Mouse (Mus musculus) left cerebral cortex, adult 18-20 months (tissue): ENCODE measurements around the gene Itpr1. TPM values are rescaled to one million over a fixed set of nuclear protein-coding genes. Genes with fewer than 3 reads are reported as not detected.

Experiments
- DNase-seq, 2 experiments: peaks; one replicate each; pipeline ENCODE4 v3.0.0; 2021 to 2022; ENCODE audit warnings: low spot score in 2 of 2, mixed read lengths in 1 of 2
- long read RNA-seq, 2 experiments: library from polyadenylated mRNA; stranded (forward); transcript quantifications; one replicate each; pipeline ENCODE4 v2.0.0; 2021
- total RNA-seq, 2 experiments: library from RNA; stranded (reverse); gene quantifications; 2 replicates each; pipeline ENCODE4 v1.2.3; 2021

Gene Itpr1
- 100 to 1,000 TPM; 477 to 491 TPM for total RNA-seq
- long read RNA-seq, experiment 1, partial matches to known transcripts = 64 of 74 reads
- long read RNA-seq, experiment 1, other reads (novel, unspliced or antisense) = 10 of 74 reads
- long read RNA-seq, experiment 2, partial matches to known transcripts = 56 of 62 reads
- long read RNA-seq, experiment 2, other reads (novel, unspliced or antisense) = 6 of 62 reads

DNA sequence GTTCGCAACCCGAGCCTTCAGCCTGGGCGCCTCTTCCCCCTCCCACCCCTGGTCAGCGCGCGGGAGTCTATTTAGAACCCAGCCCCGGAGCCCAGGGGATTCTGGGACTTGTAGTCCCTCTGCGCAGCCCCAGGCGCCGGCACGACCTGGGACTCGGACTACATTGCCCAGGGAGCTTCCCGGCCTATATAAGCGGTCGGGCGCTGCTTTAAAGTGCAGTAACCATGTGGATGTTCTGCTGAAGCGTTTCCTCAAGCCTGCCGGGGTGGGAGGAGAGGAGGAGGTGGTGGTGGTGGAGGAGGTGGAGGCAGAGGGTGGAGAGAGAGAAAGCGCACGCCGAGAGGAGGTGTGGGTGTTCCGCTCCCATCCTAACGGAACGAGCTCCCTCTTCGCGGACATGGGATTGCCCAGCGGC lies at the start of gene Itpr1:
Gene Itpr1 (plus strand): TSS at position 216 of the 415 bp plus-strand sequence.
- DNase-seq = peak; percentile 94 to 97

DNA sequence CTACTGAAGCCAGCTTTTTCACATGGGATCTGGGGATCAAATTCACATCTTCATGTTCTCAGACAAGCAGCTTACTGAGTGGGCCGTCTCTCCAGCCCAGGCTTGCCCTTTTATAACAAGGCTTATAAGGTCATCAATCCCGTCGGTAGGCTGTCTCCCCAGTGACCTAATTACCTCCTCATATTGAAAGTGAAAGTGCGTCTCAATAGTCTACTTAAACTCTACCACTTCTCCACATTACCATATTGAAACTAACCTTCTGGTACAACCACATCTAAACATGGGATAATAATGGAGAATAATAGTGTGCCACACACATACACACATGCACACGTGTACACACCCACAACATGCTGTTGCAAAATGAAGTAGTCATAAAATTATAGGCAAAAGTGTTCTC lies 48.0 kb upstream of the Itpr1 start:
- DNase-seq = no peak

DNA sequence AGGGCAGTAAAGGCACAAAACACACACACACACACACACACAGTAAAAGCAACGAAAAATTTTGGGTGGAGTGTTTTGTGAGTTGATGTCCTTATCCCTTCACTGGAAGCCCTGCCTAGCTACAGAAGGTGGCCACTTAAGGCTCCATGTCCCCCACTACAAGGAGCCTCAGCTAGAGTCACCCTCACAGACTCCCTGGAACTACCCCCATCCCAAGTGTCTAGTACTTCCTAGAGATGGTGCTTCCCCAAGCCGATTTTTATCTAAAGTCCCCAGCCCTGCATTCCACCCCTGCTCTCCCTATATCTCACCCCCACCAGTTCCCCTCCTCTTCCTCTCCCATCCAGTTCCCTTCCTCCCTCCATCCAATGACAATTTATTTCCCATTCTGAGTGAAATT lies 47.3 kb upstream of the Itpr1 start:
- DNase-seq = no peak

DNA sequence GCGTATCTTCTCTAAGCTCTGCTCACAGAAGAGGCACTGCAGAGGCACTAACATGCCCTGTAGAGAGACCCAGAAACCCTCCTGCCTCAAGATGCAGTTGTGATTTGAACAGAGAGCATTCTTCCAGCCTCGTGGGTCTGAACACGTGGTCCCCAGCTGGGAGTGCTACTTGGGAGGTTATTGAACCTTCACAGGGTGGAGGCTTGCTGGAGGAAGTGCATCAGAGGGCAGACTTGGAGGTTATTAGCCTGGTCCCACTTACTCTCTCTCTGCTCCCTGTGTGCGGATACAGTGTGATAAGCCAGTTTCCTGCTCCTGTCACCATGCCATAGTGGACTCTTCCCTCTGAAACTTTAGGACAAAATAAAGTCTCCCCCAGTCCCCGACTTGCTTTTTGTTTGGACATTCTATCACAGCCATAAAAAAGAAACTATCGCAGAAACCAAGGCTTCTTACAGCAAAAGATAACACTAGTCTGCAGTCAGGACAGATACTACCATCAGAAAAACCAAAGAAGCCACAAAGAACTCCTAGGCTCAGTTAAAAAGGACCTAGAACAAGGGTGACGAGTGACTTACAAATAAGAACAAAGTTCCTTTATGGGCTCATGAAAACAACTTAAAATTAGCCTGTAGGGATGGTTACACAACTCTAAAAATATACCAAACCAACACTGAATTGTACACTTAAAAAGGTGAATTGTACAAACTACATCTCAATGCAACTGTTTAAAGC lies 44.8 kb upstream of the Itpr1 start:
- DNase-seq = no peak

DNA sequence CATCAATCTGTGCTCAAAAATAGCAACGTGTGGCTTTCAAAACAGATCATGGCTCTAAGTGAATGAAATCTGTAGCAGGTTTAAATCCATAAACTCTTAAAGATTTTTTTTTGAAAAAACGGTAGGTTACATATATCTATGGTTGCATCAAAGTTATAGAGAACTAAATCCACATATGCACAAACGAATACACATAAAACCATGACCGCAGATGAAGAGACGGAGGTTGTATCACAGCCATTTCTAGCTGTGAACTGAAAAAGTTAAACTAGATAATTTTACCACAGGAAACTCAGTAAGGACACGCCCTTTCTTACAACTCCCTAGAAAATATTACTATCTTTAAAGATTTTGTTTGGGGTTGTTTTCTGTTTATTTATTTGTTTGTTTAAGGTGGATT lies 44.2 kb upstream of the Itpr1 start:
- no peak for DNase-seq

DNA sequence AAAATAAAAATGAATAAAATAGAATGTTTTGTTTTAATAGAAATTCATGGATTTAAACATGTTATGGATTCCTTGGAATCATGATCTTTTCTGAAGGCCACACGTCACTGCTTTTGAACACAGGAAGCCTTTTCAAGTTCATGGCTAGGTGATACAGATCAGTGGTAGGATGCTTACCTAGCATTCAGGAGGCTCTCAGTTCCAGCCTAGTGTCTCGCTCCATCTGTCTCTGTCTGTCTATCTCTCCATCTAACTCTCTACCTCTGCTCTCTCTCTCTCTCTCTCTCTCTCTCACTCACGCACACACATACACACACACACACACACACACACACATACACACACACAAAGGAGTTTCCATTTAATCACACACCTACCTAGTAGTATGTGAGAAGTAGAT lies 43.4 kb upstream of the Itpr1 start:
- DNase-seq = no peak

DNA sequence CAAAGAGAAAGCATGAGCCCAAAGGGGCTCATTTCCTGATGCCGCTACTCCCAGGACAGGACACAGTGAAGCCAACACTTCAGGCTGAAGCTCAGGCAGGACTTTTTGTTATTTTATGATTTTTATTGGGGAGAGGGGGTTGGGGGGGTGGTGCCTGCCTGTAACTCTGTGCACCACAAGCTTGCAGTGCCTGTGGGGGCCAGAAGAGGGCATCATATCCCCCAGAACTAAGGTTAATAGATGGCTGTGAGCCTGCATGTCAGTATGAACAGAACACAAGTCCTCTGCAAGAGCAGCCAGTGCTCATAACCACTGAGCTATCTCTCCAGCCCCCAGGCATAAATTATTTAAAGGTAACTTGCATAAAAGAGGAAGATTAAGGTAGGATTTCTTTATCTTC lies 40.7 kb upstream of the Itpr1 start:
- DNase-seq = no peak

DNA sequence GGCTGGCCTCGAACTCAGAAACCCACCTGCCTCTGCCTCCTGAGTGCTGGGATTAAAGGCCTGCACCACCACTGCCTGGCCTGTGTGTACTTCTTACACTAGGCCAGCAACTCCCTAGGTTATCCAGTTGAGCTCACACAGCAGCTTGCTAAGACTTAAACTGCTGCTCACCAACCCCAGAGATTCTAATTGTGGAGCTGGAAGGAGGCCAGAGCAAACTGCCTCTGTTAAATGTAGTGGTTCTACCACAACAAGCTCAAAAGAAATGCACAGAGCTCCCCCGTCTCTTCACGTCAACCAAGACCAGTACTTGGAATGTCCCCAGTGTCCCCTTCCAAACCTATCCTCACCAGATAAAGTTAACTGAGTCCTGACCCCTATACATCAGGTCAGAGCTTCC lies 38.7 kb upstream of the Itpr1 start:
- peak in 1 of 2 experiments; percentile 25 for DNase-seq

DNA sequence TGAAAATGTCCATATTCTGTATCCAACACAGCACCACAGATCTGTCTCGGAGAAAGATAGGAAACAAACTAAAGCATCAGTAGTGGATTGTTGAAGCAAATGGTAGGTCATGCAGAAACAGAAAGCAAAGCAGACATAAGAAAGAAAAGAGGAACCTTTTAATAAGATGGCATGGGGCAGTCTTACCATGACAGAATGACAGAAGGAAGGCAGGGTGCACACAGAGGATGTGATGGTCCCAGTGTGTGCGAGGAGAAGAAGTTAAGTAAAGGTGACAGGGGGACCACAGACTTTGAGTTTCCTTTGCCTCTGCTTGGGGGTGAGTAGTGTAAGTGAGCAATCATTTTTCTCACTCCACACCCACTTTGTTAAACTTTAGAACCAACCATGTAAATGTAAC lies 33.8 kb upstream of the Itpr1 start:
- DNase-seq = no peak

DNA sequence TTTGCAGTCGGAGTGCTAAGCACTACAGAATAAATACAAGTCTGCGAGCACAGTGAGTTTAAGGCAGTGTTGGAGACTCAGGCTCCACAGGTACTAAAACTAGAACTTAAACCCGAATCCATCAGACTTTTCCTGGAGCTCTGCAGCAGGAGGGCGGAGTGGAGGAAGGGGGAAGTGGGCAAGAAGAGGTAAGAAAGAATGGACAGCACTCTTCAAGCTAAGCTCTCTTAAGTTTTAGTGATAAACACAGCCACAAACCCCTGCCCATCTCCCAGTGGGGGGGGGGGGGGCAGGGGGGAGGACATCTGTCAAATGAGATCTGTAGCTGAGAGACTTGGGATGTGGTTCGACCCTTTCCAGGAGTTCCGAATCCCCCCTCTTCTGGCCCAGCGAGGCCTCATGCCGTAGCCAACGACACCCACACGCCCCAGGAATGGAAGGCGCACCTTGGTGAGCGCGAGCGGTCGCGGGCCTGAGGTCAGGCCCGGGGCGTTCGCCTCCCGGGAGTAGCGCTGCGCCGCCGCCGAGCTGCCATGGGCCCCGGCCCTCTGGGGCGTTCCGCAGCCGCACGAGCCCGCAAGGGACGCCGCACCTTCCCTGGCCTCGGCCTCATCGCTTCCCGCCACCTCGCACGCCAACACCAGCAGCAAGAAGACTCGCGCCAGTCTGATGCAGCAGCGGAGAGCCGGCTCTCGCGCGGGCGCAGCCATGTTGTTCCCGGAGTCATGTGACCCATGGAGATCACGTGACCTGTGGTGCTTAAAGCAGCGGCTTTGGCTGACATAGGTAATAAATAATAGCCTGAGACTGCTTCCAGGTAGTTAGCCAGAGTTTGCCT lies 27.8 kb upstream of the Itpr1 start, which contains the start of gene Sumf1:
Gene Sumf1 (minus strand): TSS at position 736 of the 838 bp plus-strand sequence.
- peak; percentile 91 to 95 for DNase-seq

DNA sequence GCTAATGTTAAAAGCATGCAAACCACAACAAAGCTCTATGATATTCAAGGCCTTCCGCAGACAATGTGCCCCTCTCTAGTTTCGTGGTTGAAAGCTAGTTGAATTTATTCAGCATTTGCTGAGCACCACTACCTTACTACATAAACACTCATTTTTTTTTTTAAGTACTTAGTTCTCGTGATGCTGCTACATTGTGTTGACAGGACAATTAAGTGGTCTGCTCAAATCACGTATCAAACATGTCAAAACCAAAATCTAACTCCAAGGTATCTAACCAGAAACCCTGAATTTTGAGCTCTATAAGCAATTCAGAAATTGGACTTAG lies 27.2 kb upstream of the Itpr1 start:
- no peak for DNase-seq

DNA sequence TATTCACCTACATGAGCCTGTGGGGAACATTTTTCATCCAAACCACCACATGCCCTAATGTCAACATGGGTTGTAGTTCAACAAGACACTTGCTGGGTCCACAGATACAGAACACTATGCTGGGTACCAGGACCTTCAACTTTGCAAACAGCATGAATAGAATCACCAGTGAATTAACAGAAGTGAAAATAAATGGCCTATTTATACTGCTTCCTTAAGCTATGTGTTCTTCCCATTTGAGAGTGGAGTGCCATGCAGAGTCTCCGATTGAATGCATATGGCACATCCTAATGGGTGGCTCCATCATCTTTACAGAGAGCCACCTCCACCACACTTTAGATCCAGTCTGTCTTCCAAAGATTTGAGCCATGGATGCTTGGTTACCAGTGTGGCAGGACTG lies 22.2 kb upstream of the Itpr1 start:
- DNase-seq = no peak

DNA sequence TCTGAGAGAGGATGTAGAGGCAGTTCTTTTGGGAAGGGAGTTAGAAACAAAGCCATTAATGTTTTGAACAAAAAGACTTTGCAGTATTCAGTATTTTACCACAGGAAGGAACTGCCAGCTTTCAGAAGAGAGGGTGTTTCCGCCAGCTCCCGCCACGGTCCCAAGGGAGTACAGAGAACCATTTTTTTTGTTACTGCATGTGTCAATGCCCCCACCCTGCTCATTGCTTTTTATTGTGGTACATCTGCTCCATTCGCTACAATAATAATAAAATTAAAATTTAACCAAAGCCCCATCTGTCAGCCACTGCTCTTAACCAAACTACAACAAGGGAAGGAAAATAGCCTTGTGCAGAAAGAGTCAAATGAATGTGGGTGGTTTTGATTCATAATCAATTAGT lies 20.3 kb upstream of the Itpr1 start:
- DNase-seq = no peak

DNA sequence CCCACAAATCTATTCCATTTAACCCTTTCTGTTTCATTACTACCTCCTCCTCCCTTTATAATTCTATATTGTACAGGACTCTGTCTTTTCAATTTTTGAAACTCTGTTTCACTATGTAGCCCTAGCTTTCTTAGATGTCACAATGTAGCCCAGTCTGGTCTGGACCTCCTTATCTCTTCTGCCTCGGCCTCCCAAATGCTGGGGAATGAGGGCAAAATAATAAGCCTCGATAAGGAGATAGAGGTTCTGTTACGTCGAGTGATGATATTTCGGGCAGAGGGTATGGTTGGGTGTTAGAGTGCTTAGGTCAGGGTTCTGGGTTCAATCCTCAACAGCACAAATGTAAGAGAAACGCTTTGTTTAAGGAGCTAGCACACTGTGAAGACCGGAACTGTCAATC lies 16.2 kb upstream of the Itpr1 start:
- DNase-seq = no peak

DNA sequence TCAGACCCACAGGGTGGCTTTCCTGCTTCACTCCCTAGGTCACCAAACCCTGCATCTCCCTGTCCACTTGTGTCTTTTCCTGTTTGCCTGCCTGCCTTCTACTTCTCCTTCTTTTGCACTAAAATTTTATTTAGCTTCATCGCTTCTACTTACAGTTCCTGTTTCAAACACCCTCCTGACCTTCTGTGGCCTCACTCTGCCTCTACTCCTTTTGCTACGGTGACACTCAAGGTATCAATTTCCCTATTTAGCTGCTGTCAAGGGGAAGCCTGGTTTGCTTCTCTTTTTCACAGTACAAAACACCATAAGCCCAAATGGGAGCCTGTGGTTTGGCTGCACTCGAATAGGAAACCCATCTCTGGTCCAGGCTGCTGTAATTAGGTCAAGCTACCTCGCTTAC lies 15.8 kb upstream of the Itpr1 start:
- no peak for DNase-seq

DNA sequence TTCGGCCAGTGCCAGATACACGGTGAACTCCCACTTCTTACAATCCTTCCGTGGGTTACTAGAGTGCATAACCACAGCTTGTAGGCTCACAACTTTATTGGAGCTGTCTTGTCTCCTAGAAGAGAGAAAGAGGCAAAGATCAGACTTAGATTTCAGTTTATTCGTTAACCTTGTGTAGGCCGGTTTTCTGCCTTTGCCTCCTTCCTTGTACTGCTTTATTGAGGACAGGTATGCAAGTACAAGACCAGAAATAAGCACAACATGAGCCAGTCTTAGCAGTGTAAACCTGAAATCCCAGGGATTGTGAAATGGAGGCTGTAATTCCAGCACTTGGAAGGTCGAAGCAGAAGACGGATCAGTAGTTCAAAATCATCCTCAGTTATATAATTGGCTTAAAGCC lies 14.6 kb upstream of the Itpr1 start:
- no peak for DNase-seq

DNA sequence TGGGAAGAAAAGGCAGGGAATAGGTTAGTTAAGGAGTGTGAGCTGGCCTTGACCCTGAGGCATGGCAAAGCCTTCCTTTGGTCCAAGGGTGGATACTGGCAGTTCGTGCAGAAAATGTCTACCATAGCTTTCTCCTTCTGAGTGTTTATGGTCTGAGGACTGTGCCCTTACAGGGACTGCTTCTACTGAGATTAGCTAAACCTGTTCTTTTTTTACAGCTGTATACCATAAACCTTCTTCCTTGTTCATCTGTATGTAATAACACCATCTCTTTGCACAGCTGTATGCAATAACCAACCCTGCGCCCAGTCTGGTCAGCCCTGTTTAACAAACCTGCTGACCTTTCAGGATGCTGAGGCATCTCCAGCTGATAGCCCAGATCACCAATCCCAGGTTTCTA lies 8.6 kb upstream of the Itpr1 start:
- DNase-seq = no peak

DNA sequence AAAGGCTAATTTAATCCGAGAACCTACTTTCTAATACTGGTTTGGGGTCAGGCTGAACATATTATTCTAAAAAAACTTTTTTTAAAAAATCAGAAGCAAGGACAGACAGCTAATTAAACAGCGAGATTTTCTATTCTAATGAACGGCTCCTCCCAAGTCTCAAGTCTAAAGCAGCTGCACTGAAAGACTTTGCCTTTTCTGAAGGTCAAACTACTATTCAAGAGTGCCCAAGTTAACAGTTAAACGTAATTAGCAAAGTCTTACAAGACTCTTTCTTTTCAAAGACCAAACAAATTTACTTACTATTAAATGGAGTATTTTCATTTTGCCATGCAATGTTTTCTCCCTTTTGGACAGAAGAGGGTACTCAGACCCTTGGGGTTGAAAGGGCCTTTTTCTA lies 6.8 kb upstream of the Itpr1 start:
- DNase-seq = no peak

DNA sequence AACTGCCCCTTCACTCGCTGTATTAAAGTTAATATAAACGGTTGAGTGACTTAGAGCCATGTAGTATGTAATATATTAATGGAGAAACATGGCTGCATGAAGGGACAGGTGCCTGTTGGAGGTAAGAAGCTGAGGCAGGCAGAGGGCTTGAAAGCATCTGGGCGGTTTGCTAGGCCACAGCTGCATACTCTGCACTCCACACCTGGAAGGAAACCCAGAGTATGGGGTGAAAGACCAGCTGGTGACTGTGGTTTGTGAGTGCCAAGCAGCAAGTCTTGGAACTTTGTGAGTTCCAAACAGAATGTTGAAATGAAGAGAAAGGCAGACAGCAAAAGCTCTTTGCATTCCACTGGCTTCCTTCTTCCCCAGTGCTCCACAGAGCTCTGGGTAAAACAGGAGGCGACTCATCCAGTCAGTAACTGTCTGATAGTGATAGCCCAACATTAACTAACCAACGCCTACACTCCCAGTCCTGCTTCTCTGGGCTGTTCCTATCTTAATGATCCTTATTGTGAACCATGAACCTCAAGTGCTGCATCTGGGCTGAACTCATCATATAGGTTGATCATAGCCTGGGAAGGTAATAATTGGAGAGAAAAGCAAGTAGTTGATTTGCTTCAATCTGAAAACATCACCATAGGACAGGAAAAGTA lies 5.9 kb upstream of the Itpr1 start:
- DNase-seq = no peak

DNA sequence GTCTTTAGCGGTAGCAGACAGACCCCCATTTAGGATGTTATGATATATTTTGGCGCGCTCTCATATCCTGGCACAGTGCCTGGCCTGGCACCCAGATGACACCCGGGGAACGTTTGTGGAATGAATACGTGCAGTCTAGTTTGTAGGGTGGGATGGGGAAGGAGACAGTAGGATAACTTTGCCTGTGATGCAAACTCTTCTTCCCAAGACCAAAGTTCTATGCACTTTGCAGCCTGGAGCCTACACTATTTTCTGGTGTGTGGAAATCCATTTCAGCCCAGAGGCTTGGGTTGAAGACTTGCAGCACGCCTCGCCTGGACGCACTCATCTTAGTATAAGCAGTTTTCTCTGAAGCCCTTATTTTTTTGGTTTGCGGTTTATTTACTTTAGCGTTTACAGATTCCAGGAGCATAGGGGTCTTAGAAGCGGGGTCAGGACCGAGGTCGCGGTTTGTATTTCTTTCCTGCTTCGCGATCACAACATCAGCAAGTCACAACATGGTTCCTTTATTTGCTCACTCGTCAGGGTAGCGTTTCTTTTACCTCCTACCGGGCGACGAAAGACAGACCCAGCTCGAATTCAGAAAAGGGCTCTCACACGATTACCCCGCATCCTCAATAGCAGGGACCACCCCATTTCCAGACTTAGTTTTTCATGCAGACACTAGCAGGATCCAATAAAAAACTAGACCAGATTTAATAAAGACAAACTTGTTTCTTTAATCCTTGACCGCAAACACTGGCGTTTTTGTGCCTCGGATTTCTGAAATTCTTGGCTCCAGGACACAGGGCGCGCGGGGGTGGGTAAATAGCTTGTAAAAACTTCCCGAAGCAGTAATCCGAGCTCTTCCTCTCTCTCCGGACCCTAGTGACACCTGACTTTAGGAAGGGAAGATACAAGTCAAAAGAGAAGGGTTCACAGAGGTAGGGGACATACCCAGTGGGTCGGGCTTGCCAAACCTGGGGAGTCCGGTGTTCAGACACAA lies 708 bp upstream of the Itpr1 start:
- no peak for DNase-seq
